Mouse (Mus musculus) forebrain, postnatal 0 days (tissue): Measurements from ENCODE around the gene Pgap1. TPM values are rescaled to one million over a fixed set of nuclear protein-coding genes. Genes with fewer than 3 reads are reported as not detected.
A peak's percentile ranks its signal among the peaks of the same experiment; 100 is the strongest.

Source experiments
- ATAC-seq: fragments of 200-750 bp; cut with Nextera tagmentation; 2 replicates; pipeline ENCODE4 v1.8.0; 2017; ENCODE audit warnings: mild to moderate bottlenecking, moderate library complexity
- DNase-seq: peaks from one replicate; pipeline ENCODE4 v3.0.0-alpha.2; 2015
- H3K27ac ChIP-seq: fragments of 300-500 bp; sonication (generic); 2 replicates; pipeline ENCODE4 v1.5.1; 2014; ENCODE audit warnings: low read depth, mild to moderate bottlenecking, antibody characterized with exemption, low read length, moderate library complexity, mixed read lengths
- H3K27me3 ChIP-seq: fragments of 300-500 bp; sonication (generic); 2 replicates; pipeline ENCODE4 v1.6.1; 2014; ENCODE audit warnings: mild to moderate bottlenecking, low read length, mixed read lengths; ENCODE audit not compliant: insufficient read depth
- H3K36me3 ChIP-seq: fragments of 300-500 bp; sonication (generic); 2 replicates; pipeline ENCODE4 v1.6.1; 2014; ENCODE audit warnings: mild to moderate bottlenecking, moderate library complexity; ENCODE audit not compliant: insufficient read depth
- H3K4me1 ChIP-seq: fragments of 300-500 bp; sonication (generic); 2 replicates; pipeline ENCODE4 v1.6.1; 2014; ENCODE audit warnings: antibody characterized with exemption; ENCODE audit not compliant: insufficient read depth
- H3K4me2 ChIP-seq: fragments of 300-500 bp; sonication (generic); 2 replicates; pipeline ENCODE4 v1.6.1; 2014; ENCODE audit warnings: low read depth, mild to moderate bottlenecking, moderate library complexity
- H3K4me3 ChIP-seq: fragments of 300-500 bp; sonication (generic); 2 replicates; pipeline ENCODE4 v1.5.1; 2014; ENCODE audit warnings: low read depth, low read length, mixed read lengths
- H3K9ac ChIP-seq: fragments of 300-500 bp; sonication (generic); 2 replicates; pipeline ENCODE4 v1.6.1; 2014; ENCODE audit warnings: mild to moderate bottlenecking
- H3K9me3 ChIP-seq: fragments of 300-500 bp; sonication (generic); 2 replicates; pipeline ENCODE4 v1.6.1; 2016; ENCODE audit warnings: low read length
- CTCF ChIP-seq: sonication (generic); IDR thresholded peaks from 2 replicates; pipeline ENCODE4 v1.5.1; 2016; ENCODE audit warnings: antibody characterized with exemption, control low read depth, low read depth
- WGBS: fragments of 180-500 bp; shearing (Covaris S2); extraction: QIAGEN DNeasy Blood & Tissue Kit; methylation state at CpG from one replicate; pipeline ENCODE4 v1.1.7; 2014; 5-methylcytosine and 5-hydroxymethylcytosine counted together
- polyA plus RNA-seq: library from polyadenylated mRNA; unstranded; fragments of >200 nt; fragmentation: Nextera tagmentation; extraction: Ambion mirVana; gene quantifications from 2 replicates; pipeline ENCODE4 v1.2.1, GENCODE M21; 2015
- total RNA-seq: library from RNA; depleted of rRNA; stranded (reverse); fragments of >200 nt; gene quantifications from 2 replicates; pipeline ENCODE4 v1.2.3, GENCODE M21; 2014; rRNA removed

Pgap1 gene
- 53.9 and 87.2 TPM in 2 replicates for total RNA-seq
- 9.1 and 18.2 TPM in 2 replicates for polyA plus RNA-seq

GRCm38 (mm10) chr1:54557301-54558229 lies at the start of gene Pgap1:
Gene Pgap1, minus strand, starts transcription at chr1:54557684.
- peak within 1 kb of the TSS; percentile 88 for H3K9ac ChIP-seq
- ATAC-seq: peak; percentile 99
- H3K4me1 ChIP-seq: peaks cover 10% of the 10 kb centered on the region
- peak within 1 kb of the TSS; percentile 89 for H3K27ac ChIP-seq
- peak; percentile 99 for DNase-seq
- H3K27me3 ChIP-seq: no peaks in the 10 kb centered on the region
- 1% methylated on average over 57 of the region's 59 CpGs for WGBS
- H3K9me3 ChIP-seq: no peaks in the 10 kb centered on the region
- H3K36me3 ChIP-seq: no peaks in the 10 kb centered on the region
- peak within 1 kb of the TSS; percentile 61 for H3K4me3 ChIP-seq
- no peak for TF ChIP-seq CTCF
- peak within 1 kb of the TSS; percentile 72 for H3K4me2 ChIP-seq

- H3K9ac ChIP-seq: no peak overlapping the region
Measured at GRCm38 (mm10) chr1:54606936-54607335, 49.5 kb upstream of the Pgap1 start.

GRCm38 (mm10) chr1:54601692-54602091 lies 44.2 kb upstream of the Pgap1 start:
- WGBS: 93% methylated on average over 9 of the region's 9 CpGs
- no peaks in the 10 kb centered on the region for H3K27me3 ChIP-seq
- H3K4me2 ChIP-seq: no peak overlapping the region
- no peaks in the 10 kb centered on the region for H3K36me3 ChIP-seq
- no peak overlapping the region for H3K9ac ChIP-seq
- no peak overlapping the region for H3K4me3 ChIP-seq
- ATAC-seq: no peak
- DNase-seq: no peak
- H3K4me1 ChIP-seq: 0 out of 2 replicates have a peak, but pooled peaks cover 8% of the 10 kb centered on the region
- no peak for TF ChIP-seq CTCF
- H3K27ac ChIP-seq: no peak overlapping the region
- no peaks in the 10 kb centered on the region for H3K9me3 ChIP-seq

More at GRCm38 (mm10) chr1:54606936-54607335, 49.5 kb upstream of the Pgap1 start:
- H3K9me3 ChIP-seq: no peaks in the 10 kb centered on the region
- H3K36me3 ChIP-seq: no peaks in the 10 kb centered on the region
- DNase-seq (no peak), ATAC-seq (no peak)
- H3K27ac ChIP-seq: no peak overlapping the region
- no peak overlapping the region for H3K4me2 ChIP-seq
- no peaks in the 10 kb centered on the region for H3K27me3 ChIP-seq
- H3K4me1 ChIP-seq: no peaks in the 10 kb centered on the region
- WGBS: 77% methylated on average over 1 of the region's 1 CpGs
- no peak for TF ChIP-seq CTCF
- H3K4me3 ChIP-seq: no peak overlapping the region

GRCm38 (mm10) chr1:54600275-54600674 lies 42.8 kb upstream of the Pgap1 start:
- 0 out of 2 replicates have a peak, but pooled peaks cover 8% of the 10 kb centered on the region for H3K4me1 ChIP-seq
- DNase-seq: no peak
- no peak overlapping the region for H3K9ac ChIP-seq
- TF ChIP-seq CTCF: no peak
- H3K4me3 ChIP-seq: no peak overlapping the region
- no peaks in the 10 kb centered on the region for H3K9me3 ChIP-seq
- H3K36me3 ChIP-seq: no peaks in the 10 kb centered on the region
- no peak overlapping the region for H3K27ac ChIP-seq
- no peak overlapping the region for H3K4me2 ChIP-seq
- 88% methylated on average over 1 of the region's 1 CpGs for WGBS
- H3K27me3 ChIP-seq: no peaks in the 10 kb centered on the region
- no peak for ATAC-seq

- TF ChIP-seq CTCF: no peak
- peak; percentile 41 for DNase-seq
- Histone ChIP-seq H3K36me3 (no peaks in the 10 kb centered on the region), H3K4me1 (0 out of 2 replicates have a peak, but pooled peaks cover 8% of the 10 kb centered on the region), H3K4me2 (no peak overlapping the region), H3K9me3 (no peaks in the 10 kb centered on the region), H3K9ac (no peak overlapping the region), H3K27me3 (no peaks in the 10 kb centered on the region), H3K27ac (no peak overlapping the region), H3K4me3 (no peak overlapping the region)
- WGBS: 52% methylated on average over 4 of the region's 4 CpGs
- ATAC-seq: peak; percentile 70
Measured at GRCm38 (mm10) chr1:54597594-54598217, 40.2 kb upstream of the Pgap1 start.

- H3K9me3 ChIP-seq: no peaks in the 10 kb centered on the region
- H3K27ac ChIP-seq: no peak overlapping the region
- H3K4me1 ChIP-seq: 0 out of 2 replicates have a peak, but pooled peaks cover 8% of the 10 kb centered on the region
- no peak overlapping the region for H3K9ac ChIP-seq
- H3K36me3 ChIP-seq: no peaks in the 10 kb centered on the region
- H3K4me3 ChIP-seq: no peak overlapping the region
- no peak overlapping the region for H3K4me2 ChIP-seq
- no peak for TF ChIP-seq CTCF
- no peaks in the 10 kb centered on the region for H3K27me3 ChIP-seq
- peak; percentile 59 for ATAC-seq
- no peak for DNase-seq
- WGBS: 73% methylated on average over 2 of the region's 2 CpGs
Measured at GRCm38 (mm10) chr1:54596151-54596550, 38.7 kb upstream of the Pgap1 start.

GRCm38 (mm10) chr1:54587076-54587475 lies 29.6 kb upstream of the Pgap1 start:
- TF ChIP-seq CTCF: no peak
- no peak overlapping the region for H3K4me2 ChIP-seq
- H3K27me3 ChIP-seq: no peaks in the 10 kb centered on the region
- ATAC-seq (no peak), DNase-seq (no peak)
- H3K4me1 ChIP-seq: no peaks in the 10 kb centered on the region
- H3K27ac ChIP-seq: no peak overlapping the region
- no peak overlapping the region for H3K4me3 ChIP-seq
- 95% methylated on average over 5 of the region's 5 CpGs for WGBS
- H3K9me3 ChIP-seq: no peaks in the 10 kb centered on the region
- H3K9ac ChIP-seq: no peak overlapping the region
- H3K36me3 ChIP-seq: no peaks in the 10 kb centered on the region
